Mouse (Mus musculus) layer of hippocampus, adult 9-11 months (tissue): ENCODE results near the gene Dmrt1.
"Not testable (repeated sequence)": the region's sequence is repeated elsewhere in the genome, so short reads cannot be mapped to it uniquely, and the experiment has no call there.

Experiments
- DNase-seq: peaks from one replicate; pipeline ENCODE4 v3.0.0; 2022

Gene Dmrt1

GRCm38 (mm10) chr19:25505360-25506196 is at the start of gene Dmrt1:
Gene Dmrt1 (plus strand): TSS chr19:25505618.
- no peak for DNase-seq

- DNase-seq: no peak
These were observed 44.7 kb upstream of the Dmrt1 start for GRCm38 (mm10) chr19:25460760-25461159.

- DNase-seq: no peak
These were observed 43.7 kb upstream of the Dmrt1 start for GRCm38 (mm10) chr19:25461553-25462320.

GRCm38 (mm10) chr19:25475806-25476205 is 29.6 kb upstream of the Dmrt1 start:
- DNase-seq: not testable (repeated sequence)

GRCm38 (mm10) chr19:25479152-25479669 is 26.2 kb upstream of the Dmrt1 start:
- no peak for DNase-seq

GRCm38 (mm10) chr19:25480820-25481219 is 24.6 kb upstream of the Dmrt1 start:
- DNase-seq: no peak

- no peak for DNase-seq
These were observed 18.9 kb upstream of the Dmrt1 start for GRCm38 (mm10) chr19:25486561-25486960.

DNA sequence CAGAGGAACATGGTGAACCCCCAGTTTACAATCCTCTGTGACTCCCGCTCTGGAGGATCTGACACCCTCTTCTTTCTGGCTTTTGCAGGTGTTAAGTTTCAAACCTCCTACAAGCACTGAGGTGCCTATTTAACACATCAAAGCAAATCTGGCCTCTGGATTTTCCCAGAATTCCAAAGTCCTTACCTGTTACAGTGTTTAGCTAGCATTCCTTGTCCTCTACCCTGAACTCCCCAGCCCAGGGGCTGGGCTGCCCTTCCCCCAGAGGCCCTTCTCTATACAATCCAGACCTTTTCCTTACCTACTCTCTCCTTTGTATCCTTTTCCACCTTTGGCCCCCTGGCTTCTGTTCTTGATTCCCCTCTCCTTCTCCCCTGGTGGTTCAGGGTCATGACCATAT is 18.1 kb upstream of the Dmrt1 start:
- DNase-seq: no peak

DNA sequence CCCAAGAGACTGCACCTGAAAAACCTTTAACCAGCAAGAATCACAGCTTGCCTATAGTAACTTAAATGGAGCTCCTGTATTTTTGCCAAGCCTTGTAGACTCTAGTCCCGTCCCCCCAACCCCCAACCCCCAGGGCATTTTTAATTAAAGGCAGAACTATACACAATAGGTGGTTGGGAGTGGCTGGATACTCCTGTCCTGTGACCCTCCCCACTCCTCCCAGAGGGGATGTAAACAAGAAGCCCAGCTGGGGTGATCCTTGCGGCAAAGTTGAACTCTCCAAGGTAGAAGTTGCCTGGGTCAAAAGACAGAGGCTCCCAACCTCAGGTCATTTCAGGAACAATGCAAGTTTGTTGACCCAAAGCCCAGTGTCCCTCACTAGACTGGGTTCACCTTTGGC is 16.9 kb upstream of the Dmrt1 start:
- DNase-seq: no peak

DNA sequence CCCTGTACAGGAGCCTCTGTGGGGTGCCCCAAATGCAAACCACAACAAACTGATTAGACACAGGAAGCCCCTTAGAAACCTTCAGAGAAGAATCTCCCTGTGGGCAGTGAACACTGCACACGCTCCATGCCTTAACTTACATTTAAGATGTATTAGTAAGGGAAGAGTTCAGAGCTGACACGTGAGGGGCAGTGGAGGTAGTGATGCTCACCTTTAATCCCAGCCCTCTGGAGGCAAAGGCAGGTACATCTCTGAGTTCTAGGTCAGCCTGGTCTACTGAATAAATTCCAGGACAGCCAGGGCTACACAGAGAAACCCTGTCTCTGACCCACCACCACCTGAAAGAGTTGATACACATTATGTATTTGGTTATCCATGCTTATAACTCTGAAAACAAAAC is 15.9 kb upstream of the Dmrt1 start:
- DNase-seq: no peak

GRCm38 (mm10) chr19:25497434-25497833 is 8.0 kb upstream of the Dmrt1 start:
- DNase-seq: no peak

DNA sequence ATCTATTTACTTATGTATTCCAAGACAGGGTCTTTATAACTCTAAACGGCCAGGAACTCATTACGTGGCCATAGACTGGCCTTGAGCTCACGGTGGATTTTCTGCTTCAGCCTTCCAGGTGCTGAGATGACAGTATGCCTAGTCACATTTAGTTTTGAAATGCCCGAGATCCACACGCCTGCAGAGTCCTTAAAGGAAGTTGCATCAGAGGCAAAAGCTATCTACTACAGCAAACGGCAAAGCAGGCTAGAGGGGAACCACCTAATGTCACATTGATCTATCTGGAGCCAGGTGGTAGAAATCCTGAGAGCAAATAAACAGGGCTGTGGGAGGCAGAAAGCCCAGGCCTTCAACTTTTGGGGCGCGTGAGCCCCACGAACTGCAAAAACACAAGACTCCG is 540 bp upstream of the Dmrt1 start:
- DNase-seq: no peak

DNA sequence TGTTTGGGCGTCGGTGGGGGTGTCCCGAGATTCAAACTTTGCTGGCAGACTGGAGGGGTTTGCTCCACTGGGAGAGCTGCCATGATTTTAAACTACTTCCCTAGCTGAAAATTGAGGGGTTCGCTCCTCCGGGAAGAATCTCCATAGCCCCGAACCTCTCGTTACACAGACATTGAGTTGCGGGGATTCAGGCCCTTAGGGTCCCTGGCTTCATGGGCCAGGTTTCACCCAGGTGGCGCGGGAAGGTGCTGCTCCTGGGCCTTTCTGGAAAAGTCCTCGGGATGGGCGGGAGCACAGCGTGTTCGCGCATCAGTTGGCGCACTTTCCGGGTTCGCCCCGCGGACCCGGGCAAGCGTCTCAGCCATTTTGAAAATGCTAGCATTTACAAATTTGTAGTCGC is 1.2 kb downstream of the Dmrt1 start:
- DNase-seq: no peak

DNA sequence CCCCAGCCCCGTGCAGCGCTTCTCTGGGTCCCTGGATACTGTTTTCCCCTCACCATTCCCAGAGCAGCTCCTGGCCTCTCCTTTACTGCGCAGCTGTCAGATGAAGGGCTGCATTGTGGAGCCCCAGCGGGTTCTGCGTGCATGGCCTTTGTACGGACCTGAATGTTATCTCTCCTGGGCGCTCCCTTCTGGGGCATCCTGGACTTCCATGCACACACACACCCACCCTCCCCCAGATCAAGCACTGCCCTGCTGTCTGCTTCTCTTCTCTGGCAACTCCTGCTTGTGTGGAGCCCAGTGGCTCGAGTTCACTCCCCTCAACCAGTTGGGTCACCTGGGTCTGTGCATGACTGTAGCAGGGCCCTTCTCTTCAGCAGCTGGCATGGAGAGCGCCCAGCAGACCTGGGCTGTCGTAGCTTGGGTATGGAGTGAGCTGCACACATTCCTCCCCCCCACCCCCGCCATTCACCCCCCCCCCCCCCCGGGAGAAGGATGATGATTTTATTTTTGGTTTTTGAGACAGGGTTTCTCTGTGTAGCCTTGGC is 9.6 kb downstream of the Dmrt1 start:
- DNase-seq: no peak

- no peak for DNase-seq
These were observed 18.7 kb downstream of the Dmrt1 start for GRCm38 (mm10) chr19:25524156-25524555.

DNA sequence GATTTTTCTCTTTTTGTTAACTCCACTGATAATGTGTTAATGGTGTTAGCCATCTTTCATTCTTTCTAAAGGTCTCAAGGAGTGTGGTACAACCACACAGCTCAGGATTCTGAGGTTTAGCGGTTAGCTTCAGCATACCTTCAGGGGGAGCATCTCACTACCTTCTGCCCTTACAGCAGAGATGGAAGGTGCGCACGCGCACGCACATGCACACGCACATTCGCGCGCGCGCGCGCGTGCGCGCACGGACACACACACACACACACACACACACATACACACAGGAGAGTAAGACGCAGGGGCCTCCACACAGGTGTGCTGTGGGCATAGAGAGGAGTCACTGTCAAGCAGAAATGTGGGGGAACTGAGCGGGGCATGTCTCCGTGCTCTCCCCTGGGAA is 20.3 kb downstream of the Dmrt1 start:
- DNase-seq: no peak

DNA sequence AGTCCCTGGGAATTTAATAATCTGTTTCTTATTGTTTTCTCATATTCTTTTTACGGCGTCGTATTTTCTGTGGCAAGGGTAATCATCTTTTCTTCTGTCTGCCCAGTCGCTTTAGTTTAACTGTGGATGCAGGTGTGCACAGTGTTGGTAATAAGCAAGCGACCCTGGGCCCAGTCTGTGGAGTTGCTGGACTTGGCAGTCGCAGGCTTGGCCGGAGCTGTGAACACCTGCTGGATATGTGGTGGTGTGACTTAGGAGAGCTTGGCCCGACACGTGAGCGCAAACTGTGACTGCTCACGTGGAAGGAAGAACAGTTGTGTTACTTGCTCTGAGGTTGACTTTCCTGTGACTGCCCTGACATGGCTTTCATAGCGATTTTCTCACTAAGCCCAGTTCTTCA is 24.3 kb downstream of the Dmrt1 start:
- no peak for DNase-seq

DNA sequence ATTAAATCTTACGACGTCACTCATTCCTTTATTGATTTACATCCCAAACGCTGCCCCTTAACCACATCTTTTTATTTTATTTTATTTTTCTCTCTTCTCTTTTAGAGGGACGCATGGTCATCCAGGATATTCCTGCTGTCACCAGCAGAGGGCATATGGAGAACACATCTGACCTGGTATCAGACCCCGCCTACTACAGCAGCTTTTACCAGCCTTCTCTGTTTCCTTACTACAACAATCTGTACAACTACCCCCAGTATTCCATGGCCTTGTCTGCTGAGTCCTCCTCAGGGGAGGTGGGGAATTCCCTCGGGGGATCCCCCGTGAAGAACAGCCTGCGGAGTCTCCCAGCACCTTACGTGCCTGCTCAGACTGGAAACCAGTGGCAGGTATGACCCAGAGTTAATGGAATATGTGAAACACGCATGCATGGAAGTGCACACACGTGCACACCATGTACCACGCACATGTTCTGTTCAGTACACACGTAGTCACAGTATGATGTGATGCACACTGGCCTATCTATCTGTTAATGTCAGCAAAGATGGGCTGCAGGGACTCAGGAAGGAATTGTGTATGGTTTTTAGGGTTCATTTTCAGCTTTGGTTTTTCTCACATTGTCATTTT is 40.4 kb downstream of the Dmrt1 start:
- peak; percentile 33 for DNase-seq

DNA sequence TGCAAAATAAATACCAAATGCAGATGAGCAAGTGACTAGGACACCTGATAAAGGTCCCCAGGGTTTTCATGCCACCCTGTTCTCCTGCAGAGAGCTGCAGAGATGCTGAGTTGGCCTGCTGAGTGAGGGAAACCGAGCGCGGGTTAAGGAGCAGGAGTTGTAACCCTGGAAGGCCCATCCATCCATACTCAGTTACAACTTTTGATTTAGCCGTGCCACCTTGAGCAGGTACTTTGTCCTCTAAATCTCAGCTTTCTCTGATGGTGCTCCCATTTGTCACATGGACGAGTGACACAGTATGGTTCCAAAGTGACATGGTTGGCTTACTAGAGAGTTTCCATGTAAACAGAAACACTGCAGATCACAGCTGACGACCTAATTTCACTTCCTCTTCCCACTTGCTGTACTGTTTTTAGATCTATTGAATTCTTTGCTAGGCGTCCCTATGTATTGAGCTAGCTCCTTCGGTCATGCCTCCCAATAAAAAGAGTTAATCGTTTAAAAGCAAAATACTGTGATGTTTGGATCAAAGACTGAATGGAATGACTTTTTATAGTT is 41.7 kb downstream of the Dmrt1 start:
- DNase-seq: no peak

DNA sequence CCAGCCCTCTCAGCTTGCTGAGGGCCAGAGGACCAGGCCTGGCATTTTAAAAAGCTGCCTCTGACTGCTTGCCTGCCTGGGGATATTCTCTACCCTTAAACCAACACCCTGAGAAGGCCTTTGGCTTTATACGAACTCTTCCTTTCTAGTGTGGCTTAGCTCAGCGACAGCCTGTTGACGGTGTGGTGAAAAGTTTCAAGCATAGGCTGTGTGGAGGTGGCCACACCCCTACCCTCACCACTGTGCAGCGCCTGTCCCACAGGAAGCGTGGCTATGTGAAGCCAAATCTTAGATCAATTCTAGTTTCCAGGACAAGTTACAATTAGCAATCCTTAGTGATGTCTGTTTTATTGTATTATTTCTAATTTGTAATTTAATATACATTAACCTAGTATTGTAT is 44.9 kb downstream of the Dmrt1 start:
- no peak for DNase-seq

GRCm38 (mm10) chr19:25551053-25551452 is 45.6 kb downstream of the Dmrt1 start:
- no peak for DNase-seq

- DNase-seq: no peak
These were observed 59.0 kb downstream of the Dmrt1 start for GRCm38 (mm10) chr19:25564430-25564829.

DNA sequence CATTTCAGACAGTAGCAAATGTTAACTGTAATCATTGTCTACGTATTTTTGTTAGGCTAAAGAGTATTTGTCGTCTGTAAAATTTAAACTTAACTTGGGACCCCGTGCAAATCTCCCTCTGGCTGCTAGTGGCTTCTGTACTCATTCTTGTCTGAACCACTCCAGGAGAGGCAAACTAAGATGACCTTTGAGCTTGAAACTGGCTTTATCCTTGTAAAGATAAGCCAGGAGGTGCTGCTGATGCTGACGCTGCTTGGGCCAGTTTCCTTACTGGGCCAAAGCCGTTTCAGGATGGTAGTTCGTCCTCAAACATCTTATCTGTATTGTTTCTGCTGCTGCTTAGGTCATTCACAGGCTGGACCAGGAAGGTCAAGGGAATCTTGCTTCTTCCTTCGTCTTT is 64.4 kb downstream of the Dmrt1 start:
- no peak for DNase-seq
